Mouse (Mus musculus): ENCODE results near the gene C530025M09Rik. TPM values are rescaled to one million over a fixed set of nuclear protein-coding genes. Genes with fewer than 3 reads are reported as not detected.

Gene C530025M09Rik
- polyA plus RNA-seq, 1 experiment from 2014 or later = 0.74 TPM

DNA sequence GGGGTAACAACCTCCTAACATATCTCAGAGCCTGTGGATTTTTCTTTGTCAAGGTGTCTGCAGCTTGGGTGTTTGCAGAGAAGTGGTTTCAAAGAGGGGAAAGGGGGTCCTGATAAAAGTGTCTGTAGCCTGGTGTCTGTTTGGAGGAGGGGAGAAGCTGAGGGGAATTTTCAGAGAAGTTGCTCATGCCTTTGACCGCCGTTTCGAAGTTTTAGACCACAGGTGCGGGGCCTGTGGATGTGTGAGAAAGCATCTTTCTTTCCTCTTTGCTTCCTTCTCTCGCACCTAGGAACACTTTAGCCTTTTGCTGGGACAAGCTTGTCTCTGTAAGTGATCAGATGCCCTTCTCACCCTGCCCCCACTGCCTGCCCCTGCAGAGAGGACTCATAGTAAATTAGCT, 1.3 kb upstream of the C530025M09Rik start:
- peaks cover 48% of the 10 kb centered on the region for H3K27me3 ChIP-seq
- WGBS = 7% methylated on average over 5 of the region's 5 CpGs
- H3K4me1 ChIP-seq = peaks cover 22% of the 10 kb centered on the region; the same call in 1 of the 2 replicates
- no peaks in the 10 kb centered on the region for H3K9me3 ChIP-seq
- H3K36me3 ChIP-seq = no peaks in the 10 kb centered on the region
- H3K27ac ChIP-seq (replicated peaks) = no peak overlapping the region
- peak overlapping the region; percentile 98 for H3K4me2 ChIP-seq (replicated peaks)
- no peak for ATAC-seq (ENCODE audit: low FRiP score, low read depth)
- no peak overlapping the region for H3K9ac ChIP-seq (replicated peaks)
- H3K4me3 ChIP-seq = peak overlapping the region; percentile 64

DNA sequence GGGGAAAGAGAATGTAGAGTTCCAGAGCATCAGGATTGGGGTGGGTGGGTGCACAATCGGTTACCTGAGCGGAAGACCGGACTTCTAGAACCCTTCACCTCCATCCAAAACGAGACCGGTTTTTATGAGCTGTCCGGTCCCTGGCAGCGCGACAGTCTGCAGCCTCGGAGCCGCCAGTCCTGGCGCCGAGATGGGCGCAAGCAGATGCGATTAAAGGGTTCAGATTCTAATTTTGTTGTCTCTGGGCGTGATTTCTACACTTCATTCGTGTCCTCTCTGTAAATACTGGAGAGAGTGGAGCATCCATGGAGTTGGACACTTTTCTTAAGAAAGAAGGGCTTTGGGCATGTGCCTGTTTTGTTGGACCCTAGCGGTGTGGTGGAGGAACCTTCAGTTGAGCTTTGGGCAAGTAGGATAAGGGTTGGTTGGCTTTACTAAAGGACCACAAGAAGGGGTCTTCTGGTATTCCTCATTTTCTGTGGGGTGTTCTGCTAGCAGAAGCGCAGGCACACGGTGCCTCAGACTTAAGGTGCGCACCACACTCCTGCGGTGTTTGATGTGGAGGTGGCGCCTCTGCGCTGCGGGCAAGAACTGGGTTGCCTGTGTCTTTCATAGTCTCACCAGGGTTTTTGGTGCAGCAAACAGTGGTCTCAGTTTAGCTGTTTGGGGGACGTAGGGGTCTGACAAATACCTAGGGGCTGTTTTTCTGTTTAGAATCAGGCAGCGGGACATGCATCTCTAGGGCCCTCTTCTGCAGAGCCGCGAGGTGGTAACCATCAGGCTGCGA, 639 bp upstream of the C530025M09Rik start:
- Histone ChIP-seq H3K4me1 (peaks cover 22% of the 10 kb centered on the region; the same call in 1 of the 2 replicates), H3K27ac (replicated peaks) (no peak overlapping the region), H3K9me3 (no peaks in the 10 kb centered on the region), H3K4me2 (replicated peaks) (peak overlapping the region; percentile 98), H3K36me3 (no peaks in the 10 kb centered on the region), H3K27me3 (peaks cover 48% of the 10 kb centered on the region), H3K4me3 (peak overlapping the region; percentile 64), H3K9ac (replicated peaks) (peak overlapping the region; percentile 63)
- peak; percentile 8; the same call in 1 of the 2 replicates for ATAC-seq (ENCODE audit: low FRiP score, low read depth)
- WGBS = 1% methylated on average over 29 of the region's 29 CpGs

DNA sequence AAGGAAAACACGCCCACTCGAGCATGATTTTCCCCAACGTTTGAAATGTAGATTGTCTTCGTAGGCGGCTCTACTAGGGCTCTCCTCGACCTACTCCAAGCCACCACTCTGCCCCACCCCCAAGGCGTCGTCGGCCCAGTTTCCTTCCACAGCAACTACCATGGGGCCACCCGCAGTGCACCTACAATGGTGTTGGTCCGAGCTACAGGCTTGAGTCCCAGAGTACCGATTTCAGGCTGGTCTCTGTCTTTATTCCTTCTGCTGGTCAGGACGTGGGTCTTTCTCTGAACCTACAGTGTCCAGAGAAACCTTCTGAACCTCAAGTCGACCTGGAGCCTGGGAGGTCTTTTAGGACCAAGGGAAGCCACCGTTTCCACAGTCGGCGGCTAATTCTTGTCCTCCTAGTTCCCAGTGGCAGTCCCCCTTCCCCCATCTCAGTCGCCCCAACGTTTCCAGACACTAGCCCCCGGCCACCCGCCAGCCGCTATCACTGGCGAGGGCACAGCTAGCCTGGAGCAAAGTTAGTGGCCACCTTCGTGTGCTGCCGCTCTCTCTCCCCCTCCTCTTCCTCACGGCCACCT, 968 bp downstream of the C530025M09Rik start:
- Histone ChIP-seq H3K9me3 (no peaks in the 10 kb centered on the region), H3K4me2 (replicated peaks) (peak overlapping the region; percentile 98), H3K4me3 (peak overlapping the region; percentile 64), H3K27ac (replicated peaks) (no peak overlapping the region), H3K4me1 (peaks cover 22% of the 10 kb centered on the region; the same call in 1 of the 2 replicates), H3K36me3 (no peaks in the 10 kb centered on the region), H3K9ac (replicated peaks) (peak overlapping the region; percentile 63; the same call in 1 of the 2 replicates), H3K27me3 (peaks cover 48% of the 10 kb centered on the region)
- ATAC-seq (ENCODE audit: low FRiP score, low read depth) = 0 out of 2 replicates have a peak, but pooled peaks have one; percentile 17
- under 1% methylated on average over 26 of the region's 26 CpGs for whole genome bisulfite sequencing

DNA sequence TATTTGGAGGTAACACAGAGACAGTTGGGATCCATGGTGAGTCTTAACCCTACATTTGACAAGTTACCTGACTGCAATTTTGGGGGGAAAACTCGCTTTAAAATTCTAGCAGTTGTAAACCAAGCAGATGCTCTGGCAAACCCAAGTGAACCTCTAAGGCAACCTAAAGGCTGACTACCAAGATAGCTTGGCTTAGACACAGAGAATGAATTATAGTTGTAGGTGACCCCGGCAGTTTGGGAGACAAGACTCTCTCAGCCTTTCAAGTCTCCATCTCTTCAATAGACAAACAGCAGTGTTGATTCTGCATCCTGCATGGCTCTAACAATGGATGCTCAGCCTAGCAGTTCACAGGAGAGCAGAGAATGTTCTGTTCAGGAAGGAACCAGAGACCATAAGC, 2.1 kb downstream of the C530025M09Rik start, which contains the start of gene Syndig1:
TSS of gene Syndig1 (plus strand) at position 301 of the 400 bp plus-strand sequence.
- Histone ChIP-seq H3K4me1 (peaks cover 22% of the 10 kb centered on the region; the same call in 1 of the 2 replicates), H3K27ac (replicated peaks) (no peak within 1 kb of the TSS), H3K4me3 (peak within 1 kb of the TSS; percentile 64), H3K9ac (replicated peaks) (peak within 1 kb of the TSS; percentile 63; the same call in 1 of the 2 replicates), H3K4me2 (replicated peaks) (peak within 1 kb of the TSS; percentile 98), H3K9me3 (no peaks in the 10 kb centered on the region), H3K27me3 (peaks cover 48% of the 10 kb centered on the region), H3K36me3 (no peaks in the 10 kb centered on the region)
- 91% methylated on average over 2 of the region's 2 CpGs for WGBS
- ATAC-seq (ENCODE audit: low FRiP score, low read depth) = no peak

DNA sequence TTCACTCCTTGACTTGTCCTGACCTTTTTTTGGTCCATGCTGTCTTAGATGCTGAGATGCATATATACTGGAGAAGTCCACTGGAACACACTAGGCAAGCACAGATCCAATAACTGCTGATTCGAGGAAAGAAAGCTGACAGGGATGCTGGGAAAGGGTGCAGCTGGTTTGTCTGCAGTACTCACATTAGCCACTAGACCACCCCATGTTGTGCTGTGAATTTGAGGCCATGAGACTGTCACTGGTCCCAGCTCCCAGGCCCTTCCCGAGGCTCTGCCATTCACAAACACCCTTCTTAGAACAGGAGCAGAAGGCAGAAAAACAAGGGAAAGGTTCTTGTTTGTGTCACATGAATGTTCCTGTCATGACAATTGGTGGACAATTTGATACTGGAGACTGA, 10.8 kb downstream of the C530025M09Rik start:
- no peak for ATAC-seq (ENCODE audit: low FRiP score, low read depth)
- H3K4me2 ChIP-seq (replicated peaks) = no peak overlapping the region
- WGBS = 27% methylated on average over 2 of the region's 2 CpGs

DNA sequence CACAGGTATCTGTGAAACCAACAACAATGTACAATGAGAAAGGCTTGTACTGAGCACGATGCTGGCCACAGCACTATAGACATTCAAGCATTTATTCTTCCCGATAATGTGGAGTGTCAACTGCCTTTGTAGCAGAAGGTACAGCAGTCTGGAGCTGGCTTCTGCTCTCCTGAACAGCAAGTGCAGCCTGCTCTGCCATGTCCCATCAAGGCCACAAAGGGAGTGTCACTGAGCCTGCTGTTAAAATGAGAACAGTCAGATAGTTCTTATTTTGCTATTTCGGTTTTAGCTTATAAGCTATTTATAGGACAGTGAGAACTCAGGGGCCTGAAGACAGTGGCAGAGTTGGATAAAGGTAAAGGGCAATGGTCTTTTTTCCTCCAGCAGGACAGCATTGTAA, 11.3 kb downstream of the C530025M09Rik start:
- ATAC-seq (ENCODE audit: low FRiP score, low read depth) = no peak
- Histone ChIP-seq H3K4me2 (replicated peaks) (no peak overlapping the region), H3K36me3 (no peaks in the 10 kb centered on the region), H3K4me1 (no peaks in the 10 kb centered on the region), H3K9ac (replicated peaks) (no peak overlapping the region), H3K27me3 (no peaks in the 10 kb centered on the region), H3K27ac (replicated peaks) (no peak overlapping the region), H3K4me3 (no peak overlapping the region), H3K9me3 (no peaks in the 10 kb centered on the region)
- WGBS = 90% methylated on average over 3 of the region's 3 CpGs

More for the DNA sequence above, 10.8 kb downstream of the C530025M09Rik start:
- Histone ChIP-seq H3K9me3 (no peaks in the 10 kb centered on the region), H3K9ac (replicated peaks) (no peak overlapping the region), H3K27ac (replicated peaks) (no peak overlapping the region), H3K27me3 (no peaks in the 10 kb centered on the region), H3K4me1 (no peaks in the 10 kb centered on the region), H3K4me3 (no peak overlapping the region), H3K36me3 (no peaks in the 10 kb centered on the region)

DNA sequence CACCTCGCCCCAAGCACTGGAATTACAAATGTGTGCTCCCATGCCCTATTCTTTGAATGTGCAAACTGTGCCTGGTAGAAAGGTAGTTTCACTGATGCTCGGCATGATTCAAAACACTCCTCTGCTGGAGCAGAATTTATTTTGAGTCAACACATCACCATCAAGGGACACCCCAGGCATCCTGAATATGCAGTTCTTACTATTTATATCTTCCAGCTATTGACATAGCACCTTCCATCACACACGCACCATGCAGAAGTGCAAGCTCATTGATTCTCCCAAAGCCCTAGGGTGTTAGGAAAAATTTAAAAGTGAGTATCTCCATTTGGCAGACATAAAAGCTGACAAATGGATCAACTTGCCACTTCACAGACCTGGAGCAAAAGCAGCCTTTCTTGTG, 12.6 kb downstream of the C530025M09Rik start:
- 73% methylated on average over 3 of the region's 3 CpGs for WGBS
- Histone ChIP-seq H3K27me3 (no peaks in the 10 kb centered on the region), H3K36me3 (no peaks in the 10 kb centered on the region), H3K4me3 (no peak overlapping the region), H3K9ac (replicated peaks) (no peak overlapping the region), H3K4me1 (no peaks in the 10 kb centered on the region), H3K4me2 (replicated peaks) (no peak overlapping the region), H3K9me3 (no peaks in the 10 kb centered on the region), H3K27ac (replicated peaks) (no peak overlapping the region)
- ATAC-seq (ENCODE audit: low FRiP score, low read depth) = no peak

DNA sequence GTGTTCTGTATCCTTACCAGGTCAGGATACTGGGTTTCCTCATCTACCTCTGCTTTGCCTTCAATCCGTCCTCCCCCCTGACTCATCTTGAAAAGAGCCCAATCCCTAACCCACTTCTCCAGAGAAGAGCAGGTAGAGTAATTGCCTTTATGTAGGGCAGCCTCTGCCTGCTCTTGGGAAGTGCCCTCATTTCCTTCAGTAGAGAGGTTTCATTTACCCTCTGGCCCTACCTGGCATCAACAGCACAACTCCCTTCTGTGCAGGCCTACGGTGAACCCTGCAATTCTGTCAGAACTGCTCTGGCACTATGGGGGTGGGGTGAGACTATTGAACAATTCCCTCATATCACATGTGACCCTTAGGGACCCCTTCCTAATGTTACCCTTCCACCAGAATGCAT, 18.1 kb downstream of the C530025M09Rik start:
- Histone ChIP-seq H3K9me3 (no peaks in the 10 kb centered on the region), H3K36me3 (no peaks in the 10 kb centered on the region), H3K9ac (replicated peaks) (no peak overlapping the region), H3K27me3 (no peaks in the 10 kb centered on the region), H3K4me2 (replicated peaks) (no peak overlapping the region), H3K4me1 (no peaks in the 10 kb centered on the region), H3K27ac (replicated peaks) (no peak overlapping the region), H3K4me3 (no peak overlapping the region)
- 96% methylated on average over 2 of the region's 2 CpGs for WGBS
- no peak for ATAC-seq (ENCODE audit: low FRiP score, low read depth)

DNA sequence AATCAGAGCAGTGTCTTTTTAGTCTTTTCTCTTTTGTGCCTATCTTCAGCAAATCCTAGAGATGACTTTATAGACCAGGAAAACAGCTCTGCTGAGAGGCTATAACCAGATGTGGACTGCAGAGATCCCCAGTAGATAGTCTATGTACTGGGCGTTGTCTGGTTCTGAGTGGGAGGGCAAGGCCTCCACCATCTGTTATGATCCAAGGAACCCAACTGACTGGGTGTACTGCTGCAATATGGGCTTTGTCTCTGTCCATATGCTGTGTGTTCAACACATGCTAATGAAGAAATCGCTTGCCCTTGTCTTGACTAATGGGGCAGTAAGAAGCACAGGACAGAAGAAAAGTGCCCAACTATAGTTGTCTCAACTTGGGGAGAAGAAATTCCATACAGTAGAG, 25.8 kb downstream of the C530025M09Rik start:
- 92% methylated on average over 2 of the region's 2 CpGs for WGBS

DNA sequence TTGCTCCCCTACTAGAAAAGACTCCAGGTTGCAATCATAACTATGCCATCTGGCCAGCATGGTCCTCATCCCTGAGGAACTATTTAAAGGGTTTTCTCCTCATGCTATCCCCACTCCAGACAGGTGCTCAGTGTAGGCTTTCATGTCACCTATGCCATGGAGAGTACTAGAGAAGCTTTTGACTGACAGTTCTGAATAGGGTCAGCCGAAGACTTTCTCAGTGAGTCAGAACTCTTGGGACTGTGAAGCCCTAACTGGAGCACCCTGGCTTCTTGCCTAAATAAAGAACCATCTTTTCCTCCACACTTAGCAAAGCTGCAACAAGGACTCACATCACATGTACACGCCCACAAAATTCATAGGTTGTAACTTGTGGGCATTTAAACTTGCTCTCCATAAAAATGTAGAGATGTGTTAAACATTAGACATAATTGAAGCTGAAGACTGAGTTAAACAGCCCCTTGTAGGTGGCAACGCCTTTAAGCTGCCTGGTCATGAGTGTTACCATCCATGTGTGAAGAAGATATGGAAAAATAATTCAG, 26.3 kb downstream of the C530025M09Rik start:
- 83% methylated on average over 3 of the region's 3 CpGs for WGBS
- H3K27me3 ChIP-seq = no peaks in the 10 kb centered on the region

More for the DNA sequence above, 25.8 kb downstream of the C530025M09Rik start:
- H3K4me1 ChIP-seq = no peaks in the 10 kb centered on the region
- H3K9me3 ChIP-seq = no peaks in the 10 kb centered on the region
- H3K27ac ChIP-seq (replicated peaks) = no peak overlapping the region
- no peaks in the 10 kb centered on the region for H3K27me3 ChIP-seq
- H3K4me2 ChIP-seq (replicated peaks) = no peak overlapping the region
- ATAC-seq (ENCODE audit: low FRiP score, low read depth) = no peak
- H3K9ac ChIP-seq (replicated peaks) = no peak overlapping the region
- H3K36me3 ChIP-seq = no peaks in the 10 kb centered on the region
- H3K4me3 ChIP-seq = no peak overlapping the region

DNA sequence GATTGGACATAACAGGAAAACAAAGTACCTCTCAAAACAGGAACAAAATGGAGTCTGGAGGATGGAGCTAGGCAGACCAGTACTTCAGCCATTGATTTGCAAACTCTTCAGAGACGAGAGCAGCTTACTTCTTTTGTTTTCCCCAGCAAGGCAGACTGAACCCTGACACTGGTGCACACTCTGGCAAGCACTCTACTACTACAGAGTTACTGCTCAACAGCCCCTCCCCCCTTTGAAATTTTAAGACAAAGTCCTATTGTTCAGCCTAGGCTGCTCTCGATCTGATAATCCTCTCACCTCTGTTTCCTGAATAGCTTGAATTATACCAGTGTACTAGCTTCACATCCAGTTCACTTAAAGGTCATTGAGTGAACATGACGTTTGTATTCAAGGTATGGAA, 32.4 kb downstream of the C530025M09Rik start:
- Histone ChIP-seq H3K36me3 (no peaks in the 10 kb centered on the region), H3K27ac (replicated peaks) (no peak overlapping the region), H3K4me2 (replicated peaks) (no peak overlapping the region), H3K9me3 (no peaks in the 10 kb centered on the region), H3K27me3 (no peaks in the 10 kb centered on the region), H3K4me1 (peaks cover 6% of the 10 kb centered on the region; the same call in 1 of the 2 replicates), H3K9ac (replicated peaks) (no peak overlapping the region), H3K4me3 (no peak overlapping the region)
- ATAC-seq (ENCODE audit: low FRiP score, low read depth) = peak; percentile 94
- WGBS = 3% methylated on average over 3 of the region's 3 CpGs

More for the DNA sequence above, 26.3 kb downstream of the C530025M09Rik start:
- Histone ChIP-seq H3K4me1 (no peaks in the 10 kb centered on the region), H3K4me3 (no peak overlapping the region), H3K36me3 (no peaks in the 10 kb centered on the region), H3K4me2 (replicated peaks) (no peak overlapping the region), H3K9ac (replicated peaks) (no peak overlapping the region), H3K9me3 (no peaks in the 10 kb centered on the region), H3K27ac (replicated peaks) (no peak overlapping the region)
- ATAC-seq (ENCODE audit: low FRiP score, low read depth) = no peak

Data from midbrain, embryonic 12.5 days (tissue).